In genomic region chr8:84810896-84811295, GRCm38 (mm10) we compare ENCODE assay signal across 8 mouse cellular contexts. TPM values are rescaled to one million over a fixed set of nuclear protein-coding genes. Genes with fewer than 3 reads are reported as not detected.
DNase-seq lines count a peak whose midpoint lies in the region; ATAC-seq lines count a peak whose summit lies in the region.

No protein-coding gene starts in this region.

- peak overlapping the region; percentile 64 for H3K27ac ChIP-seq in forebrain, embryonic 12.5 days
- no peak overlapping the region for H3K27ac ChIP-seq in heart, embryonic 16.5 days (ENCODE audit: low read length)
- H3K27ac ChIP-seq in liver, embryonic 13.5 days, result peak overlapping the region; percentile 19; the same call in 1 of the 2 replicates
- no peak overlapping the region for H3K27ac ChIP-seq in stomach, embryonic 14.5 days (ENCODE audit: low read length)

- H3K36me3 ChIP-seq in forebrain, embryonic 12.5 days (replicated peaks), result no peaks in the 10 kb centered on the region
- no peaks in the 10 kb centered on the region for H3K36me3 ChIP-seq in heart, embryonic 16.5 days (ENCODE audit: control insufficient read depth, insufficient read depth)
- H3K36me3 ChIP-seq in liver, embryonic 13.5 days, result no peaks in the 10 kb centered on the region
- no peaks in the 10 kb centered on the region for H3K36me3 ChIP-seq in stomach, embryonic 14.5 days (ENCODE audit: control insufficient read depth, insufficient read depth, low read length)

- DNase-seq in c-Kit-positive CD71-positive TER-119-positive erythroid progenitor cells, embryonic 14.5 days (ENCODE audit: low spot score), result peak; percentile 77
- DNase-seq in kidney, postnatal 25 days, result peak; percentile 91
- DNase-seq in liver, embryonic 13.5 days, result peak; percentile 77
- DNase-seq in natural killer cell, adult 2 months (ENCODE audit: low spot score in 2 of 2), result peak; percentile 80 to 88

- 0 out of 2 replicates have a peak overlapping the region, but pooled peaks have one; percentile 25 for H3K9ac ChIP-seq in forebrain, embryonic 12.5 days
- H3K9ac ChIP-seq in heart, embryonic 16.5 days (ENCODE audit: low read length), result peak overlapping the region; percentile 23; the same call in 1 of the 2 replicates
- H3K9ac ChIP-seq in liver, embryonic 13.5 days, result peak overlapping the region; percentile 56
- H3K9ac ChIP-seq in stomach, embryonic 14.5 days (replicated peaks; ENCODE audit: low read depth, low read length), result no peak overlapping the region

- no peaks in the 10 kb centered on the region for H3K9me3 ChIP-seq in forebrain, embryonic 12.5 days
- H3K9me3 ChIP-seq in heart, embryonic 16.5 days (replicated peaks; ENCODE audit: control insufficient read depth, low read length), result peaks cover 3% of the 10 kb centered on the region; the same call in 1 of the 2 replicates
- H3K9me3 ChIP-seq in liver, embryonic 13.5 days (replicated peaks), result no peaks in the 10 kb centered on the region
- no peaks in the 10 kb centered on the region for H3K9me3 ChIP-seq in stomach, embryonic 14.5 days (ENCODE audit: control insufficient read depth, low read depth, low read length)

- H3K27me3 ChIP-seq in forebrain, embryonic 12.5 days, result peaks cover 69% of the 10 kb centered on the region
- H3K27me3 ChIP-seq in heart, embryonic 16.5 days (ENCODE audit: control insufficient read depth, insufficient read depth, low read length), result peaks cover 6% of the 10 kb centered on the region; the same call in 1 of the 2 replicates
- H3K27me3 ChIP-seq in liver, embryonic 13.5 days, result peaks cover 46% of the 10 kb centered on the region
- 0 out of 2 replicates have a peak, but pooled peaks cover 8% of the 10 kb centered on the region for H3K27me3 ChIP-seq in stomach, embryonic 14.5 days (ENCODE audit: control insufficient read depth, insufficient read depth, low read length)

- peak; percentile 33 for ATAC-seq in CD4-positive, CD25-positive, alpha-beta regulatory T cell, adult 4 months
- peak; percentile 86 for ATAC-seq in forebrain, embryonic 12.5 days (ENCODE audit: low FRiP score)
- peak; percentile 57 for ATAC-seq in heart, embryonic 16.5 days (replicated peaks; ENCODE audit: extremely low read depth, insufficient read depth, low FRiP score)
- ATAC-seq in liver, embryonic 13.5 days (ENCODE audit: low read depth), result peak; percentile 41
- ATAC-seq in stomach, embryonic 14.5 days (ENCODE audit: insufficient number of reproducible peaks, insufficient read depth, low FRiP score, low read depth), result peak; percentile 84

- H3K4me1 ChIP-seq in forebrain, embryonic 12.5 days, result peaks cover 50% of the 10 kb centered on the region
- peaks cover 16% of the 10 kb centered on the region for H3K4me1 ChIP-seq in heart, embryonic 16.5 days (ENCODE audit: control insufficient read depth, insufficient read depth, low read length)
- peaks cover 46% of the 10 kb centered on the region for H3K4me1 ChIP-seq in liver, embryonic 13.5 days (replicated peaks)
- H3K4me1 ChIP-seq in stomach, embryonic 14.5 days (ENCODE audit: control insufficient read depth, insufficient read depth, low read length), result no peaks in the 10 kb centered on the region

- peak overlapping the region; percentile 25; the same call in 1 of the 2 replicates for H3K4me3 ChIP-seq in forebrain, embryonic 12.5 days (replicated peaks)
- peak overlapping the region; percentile 44 for H3K4me3 ChIP-seq in heart, embryonic 16.5 days (ENCODE audit: low read length)
- H3K4me3 ChIP-seq in liver, embryonic 13.5 days (replicated peaks), result peak overlapping the region; percentile 48
- H3K4me3 ChIP-seq in stomach, embryonic 14.5 days (ENCODE audit: low read depth, low read length), result peak overlapping the region; percentile 24

- peak overlapping the region; percentile 54 for H3K4me2 ChIP-seq in forebrain, embryonic 12.5 days
- peak overlapping the region; percentile 67 for H3K4me2 ChIP-seq in heart, embryonic 16.5 days (ENCODE audit: low read depth, low read length)
- peak overlapping the region; percentile 68 for H3K4me2 ChIP-seq in liver, embryonic 13.5 days
- peak overlapping the region; percentile 50 for H3K4me2 ChIP-seq in stomach, embryonic 14.5 days (replicated peaks; ENCODE audit: low read depth, low read length)

- WGBS in forebrain, embryonic 12.5 days, result under 1% methylated on average over 32 of the region's 32 CpGs
- WGBS in heart, embryonic 16.5 days, result 1% methylated on average over 32 of the region's 32 CpGs
- WGBS in liver, embryonic 13.5 days (ENCODE audit: insufficient replicate concordance), result under 1% methylated on average over 32 of the region's 32 CpGs
- WGBS in stomach, embryonic 14.5 days, result under 1% methylated on average over 32 of the region's 32 CpGs

RNA-seq across cellular contexts. Expression of gene Nfix, which starts 10.8 kb away (rescaled TPM):
- 1 to 10 TPM; 2.8 to 7.2 TPM for polyA plus RNA-seq in CD4-positive, CD25-positive, alpha-beta regulatory T cell, adult 4 months (2017; shearing (Covaris generic))
- polyA plus RNA-seq in forebrain, embryonic 12.5 days (2016; fragmentation: Nextera tagmentation; extraction: Ambion mirVana), result 31.9 and 33.2 TPM in 2 replicates
- 12.7 and 15.9 TPM in 2 replicates for polyA plus RNA-seq in heart, embryonic 16.5 days (2015; fragmentation: Nextera tagmentation; extraction: Ambion mirVana)
- 2.3 and 3.4 TPM in 2 replicates for polyA plus RNA-seq in liver, embryonic 13.5 days (2015; fragmentation: Nextera tagmentation; extraction: Ambion mirVana)
- polyA plus RNA-seq in stomach, embryonic 14.5 days (2014; fragmentation: Nextera tagmentation; extraction: Ambion mirVana), result 37.8 and 40.5 TPM in 2 replicates

RNA-seq across cellular contexts. Expression of gene Dand5, which starts 11.7 kb away (rescaled TPM):
- polyA plus RNA-seq in CD4-positive, CD25-positive, alpha-beta regulatory T cell, adult 4 months (2017; shearing (Covaris generic)), result 1 to 10 TPM; 4.9 to 7.6 TPM
- 5.3 and 5.6 TPM in 2 replicates for polyA plus RNA-seq in forebrain, embryonic 12.5 days (2016; fragmentation: Nextera tagmentation; extraction: Ambion mirVana)
- polyA plus RNA-seq in heart, embryonic 16.5 days (2015; fragmentation: Nextera tagmentation; extraction: Ambion mirVana), result 6.6 and 6.8 TPM in 2 replicates
- polyA plus RNA-seq in liver, embryonic 13.5 days (2015; fragmentation: Nextera tagmentation; extraction: Ambion mirVana), result 3.3 and 3.7 TPM in 2 replicates
- polyA plus RNA-seq in stomach, embryonic 14.5 days (2014; fragmentation: Nextera tagmentation; extraction: Ambion mirVana), result 7.1 and 7.6 TPM in 2 replicates

RNA-seq across cellular contexts. Expression of gene Gadd45gip1, which starts 20.4 kb away (rescaled TPM):
- 10 to 100 TPM; 14.3 to 16.4 TPM for polyA plus RNA-seq in CD4-positive, CD25-positive, alpha-beta regulatory T cell, adult 4 months (2017; shearing (Covaris generic))
- polyA plus RNA-seq in forebrain, embryonic 12.5 days (2016; fragmentation: Nextera tagmentation; extraction: Ambion mirVana), result 43.0 and 44.8 TPM in 2 replicates
- 47.7 and 48.3 TPM in 2 replicates for polyA plus RNA-seq in heart, embryonic 16.5 days (2015; fragmentation: Nextera tagmentation; extraction: Ambion mirVana)
- polyA plus RNA-seq in liver, embryonic 13.5 days (2015; fragmentation: Nextera tagmentation; extraction: Ambion mirVana), result 60.6 and 63.2 TPM in 2 replicates
- 49.5 and 50.5 TPM in 2 replicates for polyA plus RNA-seq in stomach, embryonic 14.5 days (2014; fragmentation: Nextera tagmentation; extraction: Ambion mirVana)

RNA-seq across cellular contexts. Expression of gene Rad23a, which starts 29.6 kb away (rescaled TPM):
- 100 to 1,000 TPM; 139 to 160 TPM for polyA plus RNA-seq in CD4-positive, CD25-positive, alpha-beta regulatory T cell, adult 4 months (2017; shearing (Covaris generic))
- 108 and 118 TPM in 2 replicates for polyA plus RNA-seq in forebrain, embryonic 12.5 days (2016; fragmentation: Nextera tagmentation; extraction: Ambion mirVana)
- 128 and 131 TPM in 2 replicates for polyA plus RNA-seq in heart, embryonic 16.5 days (2015; fragmentation: Nextera tagmentation; extraction: Ambion mirVana)
- 269 and 278 TPM in 2 replicates for polyA plus RNA-seq in liver, embryonic 13.5 days (2015; fragmentation: Nextera tagmentation; extraction: Ambion mirVana)
- polyA plus RNA-seq in stomach, embryonic 14.5 days (2014; fragmentation: Nextera tagmentation; extraction: Ambion mirVana), result 119 and 125 TPM in 2 replicates

RNA-seq across cellular contexts. Expression of gene Calr, which starts 35.8 kb away (rescaled TPM):
- polyA plus RNA-seq in CD4-positive, CD25-positive, alpha-beta regulatory T cell, adult 4 months (2017; shearing (Covaris generic)), result 100 to 1,000 TPM; 250 to 281 TPM
- polyA plus RNA-seq in forebrain, embryonic 12.5 days (2016; fragmentation: Nextera tagmentation; extraction: Ambion mirVana), result 619 TPM in 2 replicates
- 630 and 641 TPM in 2 replicates for polyA plus RNA-seq in heart, embryonic 16.5 days (2015; fragmentation: Nextera tagmentation; extraction: Ambion mirVana)
- polyA plus RNA-seq in liver, embryonic 13.5 days (2015; fragmentation: Nextera tagmentation; extraction: Ambion mirVana), result 511 and 613 TPM in 2 replicates
- polyA plus RNA-seq in stomach, embryonic 14.5 days (2014; fragmentation: Nextera tagmentation; extraction: Ambion mirVana), result 669 and 791 TPM in 2 replicates

Comparison
In these comparisons a context has a peak if more than half of its experiments do, and no peak if none do; other contexts are left out.
1. ATAC-seq: peak in every context shown above with its lines; median percentile 86 in forebrain, embryonic 12.5 days; 84 in stomach, embryonic 14.5 days; 57 in heart, embryonic 16.5 days; 41 in liver, embryonic 13.5 days; 33 in CD4-positive, CD25-positive, alpha-beta regulatory T cell, adult 4 months.
2. H3K27ac ChIP-seq: peak in forebrain, embryonic 12.5 days (single experiment) and liver, embryonic 13.5 days (single experiment); none in heart, embryonic 16.5 days (single experiment) and stomach, embryonic 14.5 days (single experiment).
3. Peak in every context shown above with its lines, with median percentiles within 50 percentile points of each other: DNase-seq, H3K4me2 ChIP-seq and H3K4me3 ChIP-seq.